Mouse (Mus musculus) thymus, adult 2 months (tissue): Measurements from ENCODE around the gene Cysrt1.

Source experiments
- CTCF ChIP-seq: fragments of 200-500 bp; IDR thresholded peaks from 2 replicates; pipeline ENCODE4 v1.5.1; 2012; ENCODE audit warnings: mild to moderate bottlenecking, control low read depth, low read length, moderate library complexity, borderline replicate concordance; ENCODE audit not compliant: control insufficient read depth, poor library complexity, insufficient read depth; ENCODE audit errors: extremely low read depth
- POLR2A ChIP-seq: fragments of 200-500 bp; IDR thresholded peaks from 2 replicates; pipeline ENCODE4 v1.6.1; 2012; ENCODE audit warnings: mild to moderate bottlenecking, low read length, control low read depth, moderate library complexity; ENCODE audit not compliant: control insufficient read depth, poor library complexity, insufficient read depth; ENCODE audit errors: extremely low read depth

DNA sequence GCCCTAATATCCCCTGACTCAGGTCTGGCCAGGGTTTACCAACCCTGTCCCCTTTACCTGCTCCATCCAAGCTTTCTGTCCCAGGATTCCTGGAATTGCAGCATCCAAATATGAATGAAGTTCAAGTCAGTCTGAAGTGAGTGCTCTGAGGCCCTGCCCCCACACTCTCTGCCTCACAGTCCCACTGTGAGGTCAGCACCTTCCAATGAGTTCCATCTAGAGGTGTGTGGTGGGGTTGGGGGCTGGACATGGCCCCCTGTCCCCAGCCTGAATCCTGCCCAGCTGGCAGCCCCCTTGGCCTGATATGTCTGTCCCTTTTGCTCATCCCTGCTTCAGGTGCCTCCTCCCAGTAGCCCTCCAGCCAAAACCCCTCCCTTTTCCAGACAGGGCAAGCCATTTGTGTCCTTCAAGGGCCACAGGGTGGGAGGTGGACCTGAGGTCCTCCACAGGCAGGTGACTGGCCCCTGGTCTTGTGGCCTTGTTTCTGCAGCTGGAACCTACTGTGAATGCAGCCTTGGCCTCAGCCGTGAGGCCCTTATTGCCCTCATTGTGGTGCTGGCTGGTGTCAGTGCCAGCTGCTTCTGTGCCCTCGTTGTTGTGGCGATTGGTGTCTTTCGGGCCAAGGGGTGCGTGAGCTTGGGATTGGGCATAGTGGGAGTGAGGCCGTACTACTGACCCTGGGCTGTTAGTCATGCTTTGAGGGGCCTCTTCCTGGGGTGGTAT is 45.8 kb upstream of the Cysrt1 start, which contains the start of gene Tmem210:
- TF ChIP-seq CTCF (no peak), POLR2A (no peak)
